Mouse (Mus musculus) sigmoid colon, adult 10 weeks (tissue): ENCODE results near the gene Cst10. TPM values are rescaled to one million over a fixed set of nuclear protein-coding genes. Genes with fewer than 3 reads are reported as not detected.

Experiments
- polyA plus RNA-seq: library from polyadenylated mRNA; stranded (reverse); fragments of 350-450 nt; fragmentation: Illumina TruSeq; extraction: RNeasy Lipid Tissue Mini Kit (QIAGEN cat#74804); gene quantifications from one replicate; pipeline ENCODE4 v1.2.3, GENCODE M21; 2014; ENCODE audit warnings: low read depth, low replicate concordance

The Cst10 gene
- polyA plus RNA-seq, result not detected

DNA sequence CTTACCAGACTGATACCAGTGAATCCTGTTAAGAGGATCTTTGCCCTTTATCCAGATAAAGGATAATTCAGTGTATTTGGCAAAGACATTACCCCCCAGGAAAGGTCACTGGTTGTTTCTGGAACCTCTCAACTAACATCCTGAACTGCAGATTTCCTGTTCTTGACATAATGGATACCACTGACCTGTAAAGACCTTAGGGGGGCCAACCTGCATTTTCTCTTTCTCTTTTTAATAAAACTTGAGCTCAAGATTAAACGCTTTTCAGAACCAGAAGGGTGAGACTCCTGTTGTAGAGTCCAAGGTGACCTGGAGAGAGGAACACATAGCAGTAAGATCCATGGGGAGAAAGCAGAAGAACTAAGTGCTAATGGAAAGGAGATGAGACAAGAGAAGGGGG, at the start of gene Cst10:
Cst10 (plus strand) TSS at position 301 of the 400 bp plus-strand sequence.

